Mouse (Mus musculus): ENCODE results near the gene Ostf1. TPM values are rescaled to one million over a fixed set of nuclear protein-coding genes. Genes with fewer than 3 reads are reported as not detected.

The Ostf1 gene
- total and polyA plus RNA-seq, 2 experiments from 2014 or later: 17.7 to 32.8 TPM

GRCm38 (mm10) chr19:18666966-18667365 is 35.3 kb upstream of the Ostf1 start:
- ATAC-seq (ENCODE audit: low FRiP score) (no peak), DNase-seq (ENCODE audit: low spot score) (peak; percentile 70)
- Histone ChIP-seq H3K4me1 (ENCODE audit: insufficient read depth, low read length) (peaks cover 6% of the 10 kb centered on the region; the same call in 1 of the 2 replicates), H3K4me3 (ENCODE audit: low read depth, low read length) (no peak overlapping the region), H3K9me3 (ENCODE audit: low read length) (no peaks in the 10 kb centered on the region), H3K27ac (ENCODE audit: low read depth, low read length) (no peak overlapping the region), H3K36me3 (ENCODE audit: insufficient read depth, low read length) (no peaks in the 10 kb centered on the region), H3K4me2 (ENCODE audit: low read depth, low read length, poor library complexity, severe bottlenecking) (no peak overlapping the region), H3K27me3 (ENCODE audit: insufficient read depth, low read length) (no peaks in the 10 kb centered on the region), H3K9ac (replicated peaks; ENCODE audit: low read length, poor library complexity, severe bottlenecking) (no peak overlapping the region)
- WGBS: 74% methylated on average over 7 of the region's 7 CpGs
- no peak for TF ChIP-seq CTCF (IDR thresholded peaks at IDR 0.05)

- Histone ChIP-seq H3K9ac (replicated peaks; ENCODE audit: low read length, poor library complexity, severe bottlenecking) (no peak overlapping the region), H3K27ac (ENCODE audit: low read depth, low read length) (no peak overlapping the region), H3K4me2 (ENCODE audit: low read depth, low read length, poor library complexity, severe bottlenecking) (no peak overlapping the region), H3K4me3 (ENCODE audit: low read depth, low read length) (no peak overlapping the region), H3K27me3 (ENCODE audit: insufficient read depth, low read length) (no peaks in the 10 kb centered on the region), H3K9me3 (ENCODE audit: low read length) (no peaks in the 10 kb centered on the region), H3K4me1 (ENCODE audit: insufficient read depth, low read length) (no peaks in the 10 kb centered on the region), H3K36me3 (ENCODE audit: insufficient read depth, low read length) (no peaks in the 10 kb centered on the region)
- no peak for DNase-seq (ENCODE audit: low spot score)
- 67% methylated on average over 2 of the region's 2 CpGs for WGBS
- no peak for TF ChIP-seq CTCF (IDR thresholded peaks at IDR 0.05)
- ATAC-seq (ENCODE audit: low FRiP score): no peak
Measured at GRCm38 (mm10) chr19:18663904-18664303, 32.3 kb upstream of the Ostf1 start.

GRCm38 (mm10) chr19:18661683-18662082 is 30.1 kb upstream of the Ostf1 start:
- no peaks in the 10 kb centered on the region for H3K9me3 ChIP-seq (ENCODE audit: low read length)
- 28% methylated on average over 1 of the region's 1 CpGs for WGBS
- TF ChIP-seq CTCF (IDR thresholded peaks at IDR 0.05): no peak
- no peak overlapping the region for H3K4me3 ChIP-seq (ENCODE audit: low read depth, low read length)
- H3K36me3 ChIP-seq (ENCODE audit: insufficient read depth, low read length): no peaks in the 10 kb centered on the region
- H3K4me1 ChIP-seq (ENCODE audit: insufficient read depth, low read length): no peaks in the 10 kb centered on the region
- DNase-seq (ENCODE audit: low spot score) (no peak), ATAC-seq (ENCODE audit: low FRiP score) (no peak)
- H3K9ac ChIP-seq (replicated peaks; ENCODE audit: low read length, poor library complexity, severe bottlenecking): no peak overlapping the region
- no peak overlapping the region for H3K4me2 ChIP-seq (ENCODE audit: low read depth, low read length, poor library complexity, severe bottlenecking)
- no peak overlapping the region for H3K27ac ChIP-seq (ENCODE audit: low read depth, low read length)
- H3K27me3 ChIP-seq (ENCODE audit: insufficient read depth, low read length): no peaks in the 10 kb centered on the region

- ATAC-seq (ENCODE audit: low FRiP score): no peak
- Histone ChIP-seq H3K36me3 (ENCODE audit: insufficient read depth, low read length) (no peaks in the 10 kb centered on the region), H3K4me1 (ENCODE audit: insufficient read depth, low read length) (no peaks in the 10 kb centered on the region), H3K27ac (ENCODE audit: low read depth, low read length) (no peak overlapping the region), H3K4me2 (ENCODE audit: low read depth, low read length, poor library complexity, severe bottlenecking) (no peak overlapping the region), H3K9ac (replicated peaks; ENCODE audit: low read length, poor library complexity, severe bottlenecking) (no peak overlapping the region), H3K9me3 (ENCODE audit: low read length) (no peaks in the 10 kb centered on the region), H3K4me3 (ENCODE audit: low read depth, low read length) (no peak overlapping the region), H3K27me3 (ENCODE audit: insufficient read depth, low read length) (no peaks in the 10 kb centered on the region)
- no peak for TF ChIP-seq CTCF (IDR thresholded peaks at IDR 0.05)
- WGBS: 87% methylated on average over 3 of the region's 3 CpGs
- DNase-seq (ENCODE audit: low spot score): no peak
Measured at GRCm38 (mm10) chr19:18660466-18660865, 28.8 kb upstream of the Ostf1 start.

GRCm38 (mm10) chr19:18659349-18659748 is 27.7 kb upstream of the Ostf1 start:
- H3K4me2 ChIP-seq (ENCODE audit: low read depth, low read length, poor library complexity, severe bottlenecking): no peak overlapping the region
- no peak overlapping the region for H3K27ac ChIP-seq (ENCODE audit: low read depth, low read length)
- H3K4me1 ChIP-seq (ENCODE audit: insufficient read depth, low read length): no peaks in the 10 kb centered on the region
- WGBS: 50% methylated on average over 1 of the region's 1 CpGs
- H3K27me3 ChIP-seq (ENCODE audit: insufficient read depth, low read length): no peaks in the 10 kb centered on the region
- ATAC-seq (ENCODE audit: low FRiP score): no peak
- no peak for DNase-seq (ENCODE audit: low spot score)
- no peak overlapping the region for H3K9ac ChIP-seq (replicated peaks; ENCODE audit: low read length, poor library complexity, severe bottlenecking)
- no peaks in the 10 kb centered on the region for H3K9me3 ChIP-seq (ENCODE audit: low read length)
- no peak for TF ChIP-seq CTCF (IDR thresholded peaks at IDR 0.05)
- no peak overlapping the region for H3K4me3 ChIP-seq (ENCODE audit: low read depth, low read length)
- no peaks in the 10 kb centered on the region for H3K36me3 ChIP-seq (ENCODE audit: insufficient read depth, low read length)

- WGBS: 66% methylated on average over 4 of the region's 4 CpGs
- Histone ChIP-seq H3K4me1 (ENCODE audit: insufficient read depth, low read length) (no peaks in the 10 kb centered on the region), H3K4me2 (ENCODE audit: low read depth, low read length, poor library complexity, severe bottlenecking) (no peak overlapping the region), H3K4me3 (ENCODE audit: low read depth, low read length) (no peak overlapping the region), H3K9me3 (ENCODE audit: low read length) (no peaks in the 10 kb centered on the region), H3K36me3 (ENCODE audit: insufficient read depth, low read length) (no peaks in the 10 kb centered on the region), H3K27ac (ENCODE audit: low read depth, low read length) (no peak overlapping the region), H3K9ac (replicated peaks; ENCODE audit: low read length, poor library complexity, severe bottlenecking) (no peak overlapping the region), H3K27me3 (ENCODE audit: insufficient read depth, low read length) (no peaks in the 10 kb centered on the region)
- ATAC-seq (ENCODE audit: low FRiP score) (no peak), DNase-seq (ENCODE audit: low spot score) (no peak)
- no peak for TF ChIP-seq CTCF (IDR thresholded peaks at IDR 0.05)
Measured at GRCm38 (mm10) chr19:18658473-18658872, 26.9 kb upstream of the Ostf1 start.

Measured in midbrain, postnatal 0 days (tissue).